8 mouse cellular contexts compared by ENCODE assay signal in the genomic region with DNA sequence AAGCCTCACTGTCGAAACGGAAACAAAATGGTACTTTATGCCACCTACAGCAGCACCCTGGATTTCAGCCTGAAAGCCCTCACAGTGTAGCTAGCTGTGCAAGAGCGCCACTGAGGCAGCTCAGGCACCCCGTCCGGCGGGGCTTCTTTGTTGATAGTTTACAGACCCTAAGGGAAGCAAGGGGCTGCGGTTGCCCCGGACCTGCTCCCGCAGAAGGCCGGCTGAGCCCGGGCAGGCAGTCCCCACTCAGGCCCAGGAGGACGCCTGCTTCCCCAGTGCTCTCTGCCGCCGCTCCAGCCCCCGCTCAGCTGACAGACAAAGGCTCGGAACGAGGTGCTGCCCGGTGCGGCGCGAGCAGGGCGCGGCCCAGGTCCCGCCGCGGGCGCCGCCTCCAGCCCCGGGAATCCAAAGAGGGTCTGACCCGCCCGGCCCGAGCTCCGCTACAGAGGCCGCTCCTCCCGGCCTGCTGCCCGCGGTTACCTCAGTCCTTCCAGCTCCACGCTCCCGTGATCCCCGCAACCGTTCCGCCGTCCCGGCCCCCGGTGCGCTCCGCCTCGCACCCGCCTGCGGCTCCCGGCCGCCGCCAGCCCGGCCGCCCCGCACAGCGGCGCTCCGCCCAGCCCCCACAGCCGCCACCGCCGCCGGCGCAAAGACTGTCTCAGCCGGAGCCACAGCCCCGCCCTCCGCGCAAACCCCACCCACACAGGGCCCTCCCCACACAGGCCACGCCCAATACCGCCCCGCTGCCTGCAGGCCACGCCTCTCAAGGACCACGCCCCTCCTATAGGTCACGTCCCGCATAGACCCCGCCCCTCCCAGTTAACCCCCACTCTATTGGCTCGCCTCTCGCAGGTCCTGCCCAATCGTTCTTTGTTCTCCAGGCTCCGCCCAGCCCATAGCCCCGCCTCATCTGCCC. TPM values are rescaled to one million over a fixed set of nuclear protein-coding genes. Genes with fewer than 3 reads are reported as not detected.
DNase-seq lines count a peak whose midpoint lies in the region; ATAC-seq and TF ChIP-seq lines count a peak whose summit lies in the region.

A gene (minus strand): TSS at position 654 of the 916 bp plus-strand sequence.

- H3K27me3 ChIP-seq in embryonic facial prominence, embryonic 14.5 days (replicated peaks; ENCODE audit: control insufficient read depth, insufficient read depth, low read length): no peaks in the 10 kb centered on the region
- no peaks in the 10 kb centered on the region for H3K27me3 ChIP-seq in heart, adult 2 months (ENCODE audit: control insufficient read depth, insufficient read depth, low read length)
- no peaks in the 10 kb centered on the region for H3K27me3 ChIP-seq in limb, embryonic 13.5 days
- H3K27me3 ChIP-seq in midbrain, embryonic 16.5 days (ENCODE audit: control insufficient read depth, insufficient read depth, low read depth, low read length): no peaks in the 10 kb centered on the region

- 0% methylated on average over 35 of the region's 81 CpGs for WGBS in embryonic facial prominence, embryonic 14.5 days
- under 1% methylated on average over 74 of the region's 81 CpGs for WGBS in heart, adult 2 months
- WGBS in limb, embryonic 13.5 days: under 1% methylated on average over 76 of the region's 81 CpGs
- WGBS in midbrain, embryonic 16.5 days: under 1% methylated on average over 66 of the region's 81 CpGs

- TF ChIP-seq EP300 in heart, adult 2 months (IDR thresholded peaks at IDR 0.05; ENCODE audit: insufficient read depth, low read depth, low read length): no peak

- no peak for TF ChIP-seq POLR2A in heart, adult 2 months (IDR thresholded peaks at IDR 0.05; ENCODE audit: insufficient read depth, low read depth, low read length)

- H3K36me3 ChIP-seq in embryonic facial prominence, embryonic 14.5 days (ENCODE audit: control insufficient read depth, insufficient read depth, low read length): peaks cover 29% of the 10 kb centered on the region
- H3K36me3 ChIP-seq in heart, adult 2 months (ENCODE audit: control insufficient read depth, insufficient read depth, low read length): peaks cover 28% of the 10 kb centered on the region
- H3K36me3 ChIP-seq in limb, embryonic 13.5 days: peaks cover 15% of the 10 kb centered on the region
- no peaks in the 10 kb centered on the region for H3K36me3 ChIP-seq in midbrain, embryonic 16.5 days (ENCODE audit: control insufficient read depth, insufficient read depth, low read length)

- H3K4me2 ChIP-seq in embryonic facial prominence, embryonic 14.5 days (ENCODE audit: low read depth, low read length): peak within 1 kb of the TSS; percentile 73
- H3K4me2 ChIP-seq in limb, embryonic 13.5 days (replicated peaks): peak within 1 kb of the TSS; percentile 74
- peak within 1 kb of the TSS; percentile 88 for H3K4me2 ChIP-seq in midbrain, embryonic 16.5 days (ENCODE audit: low read length)

- peak within 1 kb of the TSS; percentile 95 for H3K27ac ChIP-seq in embryonic facial prominence, embryonic 14.5 days (replicated peaks; ENCODE audit: low read depth, low read length)
- H3K27ac ChIP-seq in heart, adult 2 months: peak within 1 kb of the TSS; percentile 90
- peak within 1 kb of the TSS; percentile 94 for H3K27ac ChIP-seq in limb, embryonic 13.5 days
- peak within 1 kb of the TSS; percentile 91 for H3K27ac ChIP-seq in midbrain, embryonic 16.5 days (ENCODE audit: low read length)

- peaks cover 2% of the 10 kb centered on the region for H3K79me2 ChIP-seq in heart, adult 2 months (replicated peaks; ENCODE audit: control insufficient read depth, insufficient read depth, low read length)

- DNase-seq in 3134 (ENCODE audit: extremely low read depth, insufficient read length, low spot score): peak; percentile 98
- peak; percentile 99 to 100 for DNase-seq in adrenal gland, postnatal 4 days (ENCODE audit: low spot score in 2 of 2)
- peak; percentile 99 for DNase-seq in embryonic facial prominence, embryonic 14.5 days (ENCODE audit: low spot score)
- DNase-seq in heart, adult 2 months: peak; percentile 98 to 99
- peak; percentile 99 for DNase-seq in kidney, adult 8-10 months
- DNase-seq in spleen, postnatal 10 days (ENCODE audit: low spot score in 2 of 2): peak; percentile 96 to 98

- ATAC-seq in embryonic facial prominence, embryonic 14.5 days (ENCODE audit: low read depth): peak; percentile 97
- ATAC-seq in limb, embryonic 13.5 days (ENCODE audit: low FRiP score, low read depth): peak; percentile 98
- peak; percentile 91 for ATAC-seq in midbrain, embryonic 16.5 days

- intact Hi-C loops in heart, adult 2 months (cut with DNase I): loop anchor here (1.0 to 5.0 kb wide), 2 partner anchors 122 to 229 kb away; no protein-coding TSS in a partner anchor

- TF ChIP-seq CTCF in heart, adult 2 months (IDR thresholded peaks at IDR 0.05): peak; percentile 23; the same call in 1 of the 2 replicates

- H3K9ac ChIP-seq in embryonic facial prominence, embryonic 14.5 days (ENCODE audit: low read depth, low read length): peak within 1 kb of the TSS; percentile 97
- peak within 1 kb of the TSS; percentile 85 for H3K9ac ChIP-seq in heart, adult 2 months (ENCODE audit: low read depth, low read length)
- peak within 1 kb of the TSS; percentile 97 for H3K9ac ChIP-seq in limb, embryonic 13.5 days
- H3K9ac ChIP-seq in midbrain, embryonic 16.5 days (ENCODE audit: low read depth, low read length): peak within 1 kb of the TSS; percentile 99

- peak within 1 kb of the TSS; percentile 90 for H3K4me3 ChIP-seq in embryonic facial prominence, embryonic 14.5 days (ENCODE audit: low read depth, low read length)
- peak within 1 kb of the TSS; percentile 74 for H3K4me3 ChIP-seq in heart, adult 2 months
- peak within 1 kb of the TSS; percentile 94 for H3K4me3 ChIP-seq in limb, embryonic 13.5 days
- peak within 1 kb of the TSS; percentile 98 for H3K4me3 ChIP-seq in midbrain, embryonic 16.5 days (ENCODE audit: low read depth, low read length)

- peaks cover 21% of the 10 kb centered on the region for H3K4me1 ChIP-seq in embryonic facial prominence, embryonic 14.5 days (ENCODE audit: control insufficient read depth, insufficient read depth, low read length)
- peaks cover 11% of the 10 kb centered on the region for H3K4me1 ChIP-seq in heart, adult 2 months (ENCODE audit: control insufficient read depth, insufficient read depth, low read length)
- H3K4me1 ChIP-seq in limb, embryonic 13.5 days: peaks cover 35% of the 10 kb centered on the region
- peaks cover 33% of the 10 kb centered on the region for H3K4me1 ChIP-seq in midbrain, embryonic 16.5 days (ENCODE audit: control insufficient read depth, insufficient read depth, low read length)

- H3K9me3 ChIP-seq in embryonic facial prominence, embryonic 14.5 days (ENCODE audit: control insufficient read depth, low read length): peaks cover 3% of the 10 kb centered on the region; the same call in 1 of the 2 replicates
- H3K9me3 ChIP-seq in limb, embryonic 13.5 days: no peaks in the 10 kb centered on the region
- no peaks in the 10 kb centered on the region for H3K9me3 ChIP-seq in midbrain, embryonic 16.5 days (replicated peaks; ENCODE audit: control insufficient read depth, low read length, poor library complexity, severe bottlenecking)

RNA-seq across cellular contexts. Expression of the gene that starts here (rescaled TPM):
- 10 to 100 TPM; 57.4 to 58.3 TPM for total RNA-seq in adrenal gland, postnatal 4 days (2021)
- polyA plus RNA-seq in embryonic facial prominence, embryonic 14.5 days (2014; fragmentation: Nextera tagmentation; extraction: Ambion mirVana): 32.1 and 33.6 TPM in 2 replicates
- 10 to 100 TPM; 34.0 to 36.8 TPM for total RNA-seq in heart, adult 2 months (2021)
- polyA plus RNA-seq in heart, adult 2 months (2012; rRNA removed): 26.0 and 38.5 TPM in 2 replicates
- 18.8 and 23.5 TPM in 2 replicates for polyA plus RNA-seq in limb, embryonic 13.5 days (2015; fragmentation: Nextera tagmentation; extraction: Ambion mirVana)
- 21.4 and 23.1 TPM in 2 replicates for polyA plus RNA-seq in midbrain, embryonic 16.5 days (2015; fragmentation: Nextera tagmentation; extraction: Ambion mirVana)

Comparison
In these comparisons a context has a peak if more than half of its experiments do, and no peak if none do; other contexts are left out.
1. Peak in every context shown above with its lines: DNase-seq, ATAC-seq, H3K4me3 ChIP-seq and H3K27ac ChIP-seq.